Mouse (Mus musculus): Measurements from ENCODE around the gene Prr19.

DNA sequence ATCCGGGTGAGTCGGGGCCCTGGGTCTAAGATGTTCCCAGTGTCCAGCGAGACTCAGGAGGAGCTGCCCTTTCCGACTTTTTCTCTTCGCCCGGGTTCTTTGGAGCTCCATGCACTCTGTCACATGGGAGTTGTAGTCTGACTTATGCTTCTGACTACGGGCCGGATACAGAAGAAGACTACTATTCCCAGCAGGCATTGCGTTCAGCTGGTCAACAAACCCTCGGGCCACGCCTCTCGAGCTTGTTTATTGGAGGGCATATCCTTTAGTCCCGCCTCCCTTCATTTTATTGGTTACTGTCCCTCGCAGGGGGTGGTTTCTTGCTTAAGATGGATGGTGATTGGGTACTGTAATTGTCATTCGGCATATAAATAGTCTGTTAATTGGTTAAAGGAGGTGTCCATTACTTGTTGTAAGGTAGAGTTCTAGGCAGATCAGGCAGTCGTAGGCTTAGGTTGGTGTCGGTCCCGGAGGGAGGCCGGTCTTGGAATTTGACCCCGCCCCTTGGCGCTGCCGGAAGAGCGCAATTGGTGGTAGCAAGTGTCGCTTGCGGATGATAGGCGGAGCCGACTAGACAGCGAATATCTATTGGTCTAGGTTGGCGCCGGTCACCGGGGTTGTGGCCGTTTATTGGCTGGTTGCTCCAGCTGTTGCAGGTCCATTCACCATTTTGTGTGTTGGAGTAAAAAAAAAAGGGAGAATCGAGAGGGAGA is 33.3 kb upstream of the Prr19 start:
- TF ChIP-seq CTCF (IDR thresholded peaks at IDR 0.05; ENCODE audit: borderline replicate concordance, insufficient read depth, low read depth, low read length) = no peak
- TF ChIP-seq POLR2A (IDR thresholded peaks at IDR 0.05; ENCODE audit: borderline replicate concordance, insufficient read depth, low read length) = 0 out of 2 replicates have a peak, but pooled peaks have one; percentile 13

Data from cerebellum, adult 2 months (tissue).